Mouse (Mus musculus) layer of hippocampus, adult 18-20 months (tissue): ENCODE data around the gene Lhcgr. TPM values are rescaled to one million over a fixed set of nuclear protein-coding genes. Genes with fewer than 3 reads are reported as not detected.

Experiments used
- DNase-seq, 2 experiments: peaks; one replicate each; pipeline ENCODE4 v3.0.0; 2022; ENCODE audit warnings: low spot score in 2 of 2
- total RNA-seq, 2 experiments: library from RNA; stranded (reverse); gene quantifications; 2 replicates each; pipeline ENCODE4 v1.2.3; 2021

Lhcgr gene
- total RNA-seq, 2 experiments from 2014 or later = 0.15 to 0.20 TPM

DNA sequence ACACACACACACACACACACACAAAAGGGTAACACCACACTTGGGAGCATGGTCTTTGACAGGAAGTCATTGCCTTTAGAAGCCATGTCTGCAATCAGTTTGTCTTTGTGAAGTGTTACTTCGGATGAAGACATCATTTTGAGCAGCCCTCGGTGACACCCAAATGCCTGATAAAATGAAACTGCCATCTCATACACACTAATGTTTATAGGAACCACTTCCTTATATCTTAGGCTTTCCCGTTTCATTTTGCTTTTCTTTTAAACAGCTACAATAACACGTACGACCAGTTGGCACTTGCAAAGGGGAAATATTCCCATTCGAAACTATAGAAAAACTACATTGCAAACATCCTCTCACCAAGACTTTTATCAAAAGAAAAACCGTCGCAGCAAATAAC is 42.1 kb downstream of the Lhcgr start:
- no peak for DNase-seq

DNA sequence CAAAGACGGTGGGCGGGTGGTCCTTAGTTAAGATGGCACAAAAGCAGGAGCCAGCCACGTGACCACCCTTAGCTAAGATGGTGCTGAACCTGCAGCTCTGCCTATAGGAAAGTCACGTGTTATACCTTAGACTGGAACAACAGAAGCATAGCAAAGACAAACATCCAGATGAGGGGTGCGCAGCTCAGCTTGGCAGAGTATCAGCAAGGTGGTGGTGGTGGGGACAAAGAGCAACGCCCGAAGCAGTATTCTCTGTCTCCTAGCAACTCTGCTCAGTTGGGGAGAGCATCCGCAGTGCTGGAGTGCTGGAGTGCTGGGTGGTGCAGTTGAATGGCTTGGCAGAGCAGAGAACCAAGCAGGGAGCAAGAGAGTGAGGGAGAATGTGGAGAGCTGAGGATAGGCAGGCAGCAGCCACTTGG is 85.5 kb downstream of the Lhcgr start:
- DNase-seq = no peak

GRCm38 (mm10) chr17:88703112-88703511 is 88.7 kb downstream of the Lhcgr start:
- DNase-seq = no peak

DNA sequence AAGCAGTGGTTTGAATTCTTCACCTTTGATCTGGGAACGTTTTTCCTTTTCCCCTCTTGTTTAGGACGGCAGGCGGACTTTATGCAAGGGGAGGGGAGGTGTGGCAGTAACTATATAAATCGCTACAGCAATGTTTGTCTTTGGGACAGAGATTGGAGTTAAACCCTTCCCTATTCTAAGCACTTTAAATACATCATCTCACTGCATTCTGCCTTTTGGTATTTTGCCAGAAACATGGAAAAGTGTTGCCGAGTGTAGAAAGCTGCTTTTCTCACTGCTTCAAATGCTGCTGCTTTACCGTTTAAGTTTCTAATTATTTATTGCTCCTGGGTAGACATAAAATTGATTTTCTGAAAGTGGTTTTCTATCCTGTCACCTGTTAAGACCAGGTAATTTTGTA is 89.4 kb downstream of the Lhcgr start:
- DNase-seq = no peak

DNA sequence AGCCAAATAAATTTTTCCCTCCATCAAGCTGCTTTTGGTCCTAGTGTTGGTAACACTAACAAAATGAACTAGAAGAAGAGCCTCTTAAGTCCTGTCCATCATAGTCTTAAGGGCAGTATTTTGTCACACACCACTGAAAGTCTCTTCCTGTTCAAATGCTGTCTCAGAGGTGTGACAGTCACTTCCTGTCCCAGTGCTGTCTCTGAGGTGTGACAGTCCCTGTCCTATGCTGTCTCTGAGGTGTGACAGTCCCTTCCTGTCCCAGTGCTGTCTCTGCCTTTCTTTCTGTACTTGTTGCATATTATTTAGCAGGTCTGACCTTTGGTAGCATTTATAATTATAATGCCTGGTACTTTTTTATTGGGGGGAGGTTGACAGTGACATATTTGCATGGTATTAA is 90.9 kb downstream of the Lhcgr start:
- DNase-seq = no peak

DNA sequence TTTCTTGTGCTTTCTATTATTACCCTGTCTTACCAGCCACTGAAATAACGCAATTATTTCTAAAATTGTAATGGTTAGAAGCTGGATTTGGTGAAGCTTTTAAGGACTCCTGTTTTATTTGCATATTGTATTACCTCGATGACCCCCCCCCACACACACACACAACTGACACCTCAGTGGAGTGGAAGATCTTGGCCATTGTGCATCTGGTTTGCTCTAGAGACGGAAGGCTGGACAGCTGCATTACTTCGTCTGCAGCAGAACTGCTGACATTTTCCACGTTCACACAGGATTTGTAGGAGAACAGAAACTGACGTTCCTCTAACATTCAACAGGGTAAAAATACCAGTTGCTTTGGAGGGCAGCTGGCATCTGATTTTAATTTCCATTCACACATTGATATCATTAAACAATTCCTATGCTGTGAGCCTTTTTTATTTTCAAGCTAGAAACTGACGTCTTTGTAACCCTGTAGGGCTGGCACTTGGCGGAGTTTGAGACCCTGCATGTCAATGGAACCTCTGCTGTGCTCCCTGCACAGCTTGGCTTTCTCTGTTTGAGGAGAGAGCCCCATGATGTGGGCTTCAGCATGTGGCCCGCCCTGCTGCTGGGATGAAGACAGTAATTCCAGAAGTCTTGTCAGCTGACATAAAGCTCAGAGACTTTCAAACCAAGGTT is 95.0 kb downstream of the Lhcgr start:
- peak; percentile 4 to 16 for DNase-seq

GRCm38 (mm10) chr17:88688226-88688625 is 103.6 kb downstream of the Lhcgr start:
- no peak for DNase-seq

DNA sequence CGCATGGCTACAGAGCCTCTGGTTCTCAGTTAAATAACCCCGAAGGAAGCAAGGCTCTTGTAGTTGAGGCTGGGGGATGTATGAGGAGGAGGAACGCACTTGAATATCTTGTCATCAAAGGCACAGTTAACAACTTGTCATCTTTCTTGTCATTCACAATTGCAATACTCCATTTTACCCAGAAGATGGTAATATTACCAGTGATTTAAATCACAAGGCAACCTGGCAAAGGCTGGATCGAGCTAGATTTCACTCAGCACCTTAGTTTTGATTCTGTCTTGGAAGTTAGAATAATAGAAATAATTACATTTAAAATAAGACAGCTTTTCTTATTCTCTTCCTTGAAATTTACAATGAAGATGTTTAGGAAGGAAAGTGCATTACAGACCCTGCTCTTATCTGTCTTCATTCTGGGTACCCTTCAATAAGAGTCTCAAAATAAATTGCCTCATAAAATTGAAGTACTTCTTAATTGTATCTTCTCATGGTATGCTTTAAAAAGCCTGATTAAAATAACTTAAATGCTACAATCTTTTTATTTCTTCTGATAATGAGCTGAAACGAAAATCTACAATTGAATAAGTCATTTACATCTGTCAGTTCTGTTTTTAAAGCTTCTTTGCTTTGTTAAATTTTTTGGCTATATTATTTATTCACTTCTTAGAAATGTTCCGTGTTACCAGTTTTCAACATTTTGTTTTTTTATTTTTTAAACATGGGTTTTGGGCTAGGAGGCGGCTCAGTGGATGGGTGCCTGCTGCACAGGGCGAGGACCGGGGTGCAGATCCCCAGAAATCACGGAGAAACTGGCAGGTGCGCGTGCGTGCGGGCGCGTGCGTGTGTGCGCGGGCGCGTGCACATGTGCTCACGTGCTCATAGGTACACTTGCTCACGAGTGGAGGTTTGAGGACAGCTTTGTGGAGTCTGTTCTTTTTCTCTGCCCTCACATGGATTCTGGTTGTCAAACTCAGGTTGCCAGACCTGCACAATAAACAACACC is 116.2 kb downstream of the Lhcgr start:
- DNase-seq = peak in 1 of 2 experiments; percentile 21

GRCm38 (mm10) chr17:88670800-88671199 is 121.0 kb downstream of the Lhcgr start:
- DNase-seq = no peak

- no peak for DNase-seq
Measured at GRCm38 (mm10) chr17:88669921-88670320, 121.9 kb downstream of the Lhcgr start.

DNA sequence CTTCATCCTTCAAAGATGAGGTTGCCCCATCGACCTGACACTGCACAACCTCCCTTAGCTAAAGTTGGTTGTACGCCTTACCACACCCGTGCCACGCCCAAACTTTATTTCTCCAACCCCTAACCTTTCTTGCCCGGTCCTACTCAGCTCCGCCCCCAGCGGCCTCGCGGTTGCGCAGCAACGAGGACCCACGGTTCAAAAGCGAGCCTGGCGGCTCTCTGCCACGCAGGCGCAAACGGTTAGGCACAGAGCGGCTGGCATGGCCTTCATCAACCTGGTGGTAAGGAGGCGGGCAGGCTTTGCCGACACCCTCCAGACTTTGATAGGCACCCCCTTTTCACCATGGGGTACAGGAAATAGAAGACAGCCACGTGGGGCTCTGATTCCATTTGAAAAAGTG is 123.3 kb downstream of the Lhcgr start, which contains the start of gene Gtf2a1l:
TSS of gene Gtf2a1l (plus strand) at position 209 of the 400 bp plus-strand sequence.
- peak; percentile 68 to 76 for DNase-seq

Other genes starting within 250 kb of the Lhcgr start
- gene Ston1, start 194.3 kb downstream of the Lhcgr start, total RNA-seq = 1 to 10 TPM; 9.5 to 9.8 TPM
- under 1 TPM in 1 of 2 experiments, not detected in 1; 0.35 TPM for gene Gtf2a1l, start 123.3 kb downstream of the Lhcgr start, total RNA-seq